Mouse (Mus musculus) stomach, postnatal 0 days (tissue): ENCODE measurements at regions not wholly inside any gene's neighbourhood (a gene's known extent, or its start where the extent isn't known, plus 50 kb on each side); places are given as distances from the start of the nearest gene placed in this dataset.

ENCODE experiments used
- CTCF ChIP-seq: IDR thresholded peaks from 2 replicates; pipeline ENCODE4 v1.5.1; 2016; ENCODE audit warnings: antibody characterized with exemption, low read depth, mild to moderate bottlenecking, moderate library complexity
- EP300 ChIP-seq: optimal IDR thresholded peaks from 2 replicates; pipeline ENCODE3; 2016; ENCODE audit warnings: antibody characterized with exemption

DNA sequence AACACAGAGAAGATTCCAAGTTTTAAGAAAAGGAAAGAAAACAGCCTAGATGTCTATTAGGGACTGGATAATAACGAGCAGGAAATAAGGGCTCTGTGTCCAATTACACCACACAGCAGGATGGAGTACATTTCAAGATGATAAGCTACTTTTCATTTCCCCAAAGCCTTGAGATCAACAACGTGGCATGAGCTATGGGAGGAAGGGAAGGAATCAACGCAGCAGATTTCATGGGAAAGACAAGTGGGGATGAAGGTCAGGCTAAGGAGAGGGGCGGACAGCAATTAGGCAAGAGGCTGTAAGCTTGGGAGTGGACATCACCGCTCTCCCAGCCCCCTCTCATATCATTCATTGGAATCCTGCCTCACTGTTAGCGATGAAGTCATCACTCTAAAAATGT lies 433.5 kb downstream of the Mctp2 start:
- TF ChIP-seq CTCF: no peak
- TF ChIP-seq EP300: no peak
